Mouse (Mus musculus): ENCODE measurements around the gene Ppp1r3f. TPM values are rescaled to one million over a fixed set of nuclear protein-coding genes. Genes with fewer than 3 reads are reported as not detected.

The Ppp1r3f gene
- total RNA-seq, 2 experiments from 2014 or later: 19.1 to 24.9 TPM

- intact Hi-C loops (cut with DNase I): no loop called here
Observed at GRCm38 (mm10) chrX:7567491-7567890, 6.6 kb downstream of the Ppp1r3f start.

GRCm38 (mm10) chrX:7566352-7566751 is 7.7 kb downstream of the Ppp1r3f start:
- intact Hi-C loops (cut with DNase I): no loop called here

More at GRCm38 (mm10) chrX:7567491-7567890, 6.6 kb downstream of the Ppp1r3f start:
- DNase-seq (ENCODE audit: low spot score in 2 of 2): no peak

GRCm38 (mm10) chrX:7563076-7563475 is 11.0 kb downstream of the Ppp1r3f start:
- intact Hi-C loops (cut with DNase I): no loop called here
- no peak for DNase-seq (ENCODE audit: low spot score in 2 of 2)

More at GRCm38 (mm10) chrX:7566352-7566751, 7.7 kb downstream of the Ppp1r3f start:
- no peak for DNase-seq (ENCODE audit: low spot score in 2 of 2)

- DNase-seq (ENCODE audit: low spot score in 2 of 2): no peak
- intact Hi-C loops (cut with DNase I): no loop called here
Observed at GRCm38 (mm10) chrX:7553474-7553873, 20.6 kb downstream of the Ppp1r3f start.

- intact Hi-C loops (cut with DNase I): no loop called here
- DNase-seq (ENCODE audit: low spot score in 2 of 2): no peak
Observed at GRCm38 (mm10) chrX:7524961-7525360, 49.1 kb downstream of the Ppp1r3f start.

Other genes with a start within 250 kb of the Ppp1r3f start
- 10 to 100 TPM; 12.3 to 14.6 TPM for gene Usp27x, start 198.5 kb downstream of the Ppp1r3f start, total RNA-seq (2021)
- not detected for gene Foxp3, start 639 bp downstream of the Ppp1r3f start, total RNA-seq (2021)
- 10 to 100 TPM; 31.6 to 32.1 TPM for gene Ccdc22, start 31.2 kb upstream of the Ppp1r3f start, total RNA-seq (2021)
- under 1 TPM; 0.11 to 0.32 TPM for gene Cacna1f, start 32.8 kb upstream of the Ppp1r3f start, total RNA-seq (2021)
- gene Syp, start 64.2 kb upstream of the Ppp1r3f start, total RNA-seq (2021): 1,000 to 10,000 TPM; 1,776 to 2,090 TPM
- 1 to 10 TPM; 1.4 to 3.0 TPM for gene Prickle3, start 83.0 kb upstream of the Ppp1r3f start, total RNA-seq (2021)
- 1 to 10 TPM; 8.4 to 9.1 TPM for gene Plp2, start 97.1 kb upstream of the Ppp1r3f start, total RNA-seq (2021)
- under 1 TPM; 0.17 to 0.41 TPM for gene Magix, start 107.0 kb upstream of the Ppp1r3f start, total RNA-seq (2021)
- 10 to 100 TPM; 34.8 to 35.7 TPM for gene Gpkow, start 122.8 kb upstream of the Ppp1r3f start, total RNA-seq (2021)
- gene Wdr45, start 140.1 kb upstream of the Ppp1r3f start, total RNA-seq (2021): 10 to 100 TPM; 64.0 to 64.3 TPM
- gene Gm45208, start 148.0 kb upstream of the Ppp1r3f start, total RNA-seq (2021): not detected
- 100 to 1,000 TPM in 1 of 2 experiments, 10 to 100 TPM in 1; 91.1 to 103 TPM for gene Praf2, start 154.2 kb upstream of the Ppp1r3f start, total RNA-seq (2021)
- gene Ccdc120, start 176.6 kb upstream of the Ppp1r3f start, total RNA-seq (2021): 10 to 100 TPM; 22.8 to 24.8 TPM
- 10 to 100 TPM; 32.5 to 33.8 TPM for gene Tfe3, start 188.3 kb upstream of the Ppp1r3f start, total RNA-seq (2021)
- gene Gripap1, start 215.5 kb upstream of the Ppp1r3f start, total RNA-seq (2021): 100 to 1,000 TPM in 1 of 2 experiments, 10 to 100 TPM in 1; 90.3 to 118 TPM
- gene Kcnd1, start 248.0 kb upstream of the Ppp1r3f start, total RNA-seq (2021): 1 to 10 TPM; 8.2 to 9.3 TPM

All from left cerebral cortex, postnatal 36 days (tissue).